Mouse (Mus musculus) erythroblast, embryonic 14.5 days (primary cell): Measurements from ENCODE around the gene Zbtb39.

Source experiments
- GATA1 ChIP-seq: IDR thresholded peaks from 2 replicates; pipeline ENCODE4 v1.6.1; 2012; ENCODE audit warnings: low read length, inconsistent platforms, mixed read lengths
- TAL1 ChIP-seq: IDR thresholded peaks from 3 replicates; pipeline ENCODE4 v1.6.1; 2012; ENCODE audit warnings: low read length, inconsistent platforms, mixed read lengths

- TF ChIP-seq GATA1, result no peak
- TF ChIP-seq TAL1, result no peak
Observed at GRCm38 (mm10) chr10:127739661-127740161, 373 bp downstream of the Zbtb39 start.
